24 mouse cellular contexts compared by ENCODE assay signal in genomic region chr7:31070324-31070723, GRCm38 (mm10). TPM values are rescaled to one million over a fixed set of nuclear protein-coding genes. Genes with fewer than 3 reads are reported as not detected.
DNase-seq lines count a peak whose midpoint lies in the region; ATAC-seq lines count a peak whose summit lies in the region.
"Had no signal": no experiment of that assay in that cellular context is flagged by ENCODE, and none has a peak within 500 bp of the region (broad histone marks: within the 10 kb centered on the region; RNA-seq: fewer than 3 reads in every experiment).

No protein-coding gene starts in this region.

- H3K4me2 ChIP-seq in hindbrain, embryonic 12.5 days (replicated peaks), result no peak overlapping the region
- H3K4me2 ChIP-seq: forebrain, embryonic 13.5 days; hindbrain, embryonic 15.5 days had no signal

- peaks cover 35% of the 10 kb centered on the region for H3K4me1 ChIP-seq in hindbrain, embryonic 10.5 days (replicated peaks)
- peaks cover 13% of the 10 kb centered on the region for H3K4me1 ChIP-seq in hindbrain, embryonic 12.5 days
- peaks cover 4% of the 10 kb centered on the region; the same call in 1 of the 2 replicates for H3K4me1 ChIP-seq in megakaryocyte, embryonic 14.5 days
- H3K4me1 ChIP-seq: hindbrain, embryonic 15.5 days had no signal

- peak overlapping the region; percentile 8; the same call in 1 of the 2 replicates for H3K27ac ChIP-seq in hindbrain, embryonic 10.5 days
- H3K27ac ChIP-seq in hindbrain, embryonic 12.5 days, result no peak overlapping the region
- H3K27ac ChIP-seq: forebrain, embryonic 10.5 days; forebrain, embryonic 13.5 days; heart, adult 2 months; heart, embryonic 10.5 days; hindbrain, embryonic 15.5 days had no signal

- no peak overlapping the region for H3K9ac ChIP-seq in hindbrain, embryonic 12.5 days
- H3K9ac ChIP-seq: forebrain, embryonic 13.5 days; hindbrain, embryonic 15.5 days had no signal

- no peak for ATAC-seq in hindbrain, embryonic 12.5 days (ENCODE audit: low FRiP score)
- no peak for ATAC-seq in megakaryocyte, adult 5-6 weeks (ENCODE audit: poor library complexity, severe bottlenecking)
- ATAC-seq: activated CD4-positive, CD25-positive, alpha-beta regulatory T cell, adult 4 months; forebrain, embryonic 13.5 days; forebrain, embryonic 16.5 days; intestine, postnatal 0 days had no signal

- WGBS in hindbrain, embryonic 10.5 days, result 80% methylated on average over 6 of the region's 6 CpGs
- 85% methylated on average over 6 of the region's 6 CpGs for WGBS in hindbrain, embryonic 12.5 days

- no peaks in the 10 kb centered on the region for H3K36me3 ChIP-seq in hindbrain, embryonic 10.5 days
- no peaks in the 10 kb centered on the region for H3K36me3 ChIP-seq in hindbrain, embryonic 12.5 days
- H3K36me3 ChIP-seq in megakaryocyte, embryonic 14.5 days (replicated peaks; ENCODE audit: low read length), result no peaks in the 10 kb centered on the region
- H3K36me3 ChIP-seq: forebrain, embryonic 10.5 days; heart, embryonic 10.5 days; hindbrain, embryonic 15.5 days had no signal

- H3K9me3 ChIP-seq in hindbrain, embryonic 10.5 days, result no peaks in the 10 kb centered on the region
- no peaks in the 10 kb centered on the region for H3K9me3 ChIP-seq in hindbrain, embryonic 12.5 days (replicated peaks)
- H3K9me3 ChIP-seq in megakaryocyte, embryonic 14.5 days, result peaks cover 6% of the 10 kb centered on the region
- H3K9me3 ChIP-seq: forebrain, embryonic 10.5 days; forebrain, embryonic 13.5 days; heart, embryonic 10.5 days; hindbrain, embryonic 15.5 days had no signal

- no peak overlapping the region for H3K4me3 ChIP-seq in hindbrain, embryonic 10.5 days
- no peak overlapping the region for H3K4me3 ChIP-seq in hindbrain, embryonic 12.5 days
- peak overlapping the region; percentile 10 for H3K4me3 ChIP-seq in megakaryocyte, embryonic 14.5 days (replicated peaks)
- H3K4me3 ChIP-seq: forebrain, embryonic 10.5 days; forebrain, embryonic 13.5 days; heart, adult 2 months; heart, embryonic 10.5 days; hindbrain, embryonic 15.5 days had no signal

- peak; percentile 57 for DNase-seq in cerebellum, adult 9-10 months
- DNase-seq in cerebellum, adult 8-10 months, result no peak
- peak; percentile 56 to 64 for DNase-seq in cerebellum, postnatal 25 days
- DNase-seq in cerebellum, adult 11-12 months, result no peak
- DNase-seq in hindbrain, embryonic 10.5 days (ENCODE audit: low spot score), result no peak
- DNase-seq: adrenal gland, adult 8-10 months; adrenal gland, postnatal 25 days; gastrocnemius, postnatal 10 days; gastrocnemius, postnatal 36 days; heart, adult 2 months; heart, postnatal 36 days had no signal

- H3K27me3 ChIP-seq in hindbrain, embryonic 10.5 days (ENCODE audit: insufficient read depth, poor library complexity, severe bottlenecking), result no peaks in the 10 kb centered on the region
- H3K27me3 ChIP-seq in hindbrain, embryonic 12.5 days, result no peaks in the 10 kb centered on the region; the same call in 1 of the 2 replicates
- peaks cover 70% of the 10 kb centered on the region for H3K27me3 ChIP-seq in megakaryocyte, embryonic 14.5 days (replicated peaks)
- H3K27me3 ChIP-seq: forebrain, embryonic 13.5 days; hindbrain, embryonic 15.5 days had no signal

RNA-seq across cellular contexts. Expression of gene Fxyd3, which starts 6.2 kb away (rescaled TPM):
- polyA plus RNA-seq in hindbrain, embryonic 10.5 days (2016; fragmentation: Nextera tagmentation; extraction: Ambion mirVana), result 7.9 and 10.8 TPM in 2 replicates
- polyA plus RNA-seq in hindbrain, embryonic 12.5 days (2016; fragmentation: Nextera tagmentation; extraction: Ambion mirVana), result 5.5 and 12.3 TPM in 2 replicates
- not detected in 2 replicates for polyA plus RNA-seq in megakaryocyte, embryonic 14.5 days (2012; ENCODE audit: insufficient read depth, low replicate concordance)
- not detected in 2 replicates for total RNA-seq in megakaryocyte, adult 5-6 weeks (2015)
- total RNA-seq in megakaryocyte, adult 5-6 weeks (2017), result not detected in 2 replicates
- total RNA-seq: granulocyte monocyte progenitor cell, adult 5-6 weeks had no signal
- polyA plus RNA-seq: activated CD4-positive, CD25-positive, alpha-beta regulatory T cell, adult 4 months; forebrain, embryonic 13.5 days had no signal

RNA-seq across cellular contexts. Expression of gene Lgi4, which starts 11.2 kb away (rescaled TPM):
- polyA plus RNA-seq in hindbrain, embryonic 10.5 days (2016; fragmentation: Nextera tagmentation; extraction: Ambion mirVana), result 2.3 and 6.3 TPM in 2 replicates
- polyA plus RNA-seq in hindbrain, embryonic 12.5 days (2016; fragmentation: Nextera tagmentation; extraction: Ambion mirVana), result 2.1 TPM in 2 replicates
- polyA plus RNA-seq in megakaryocyte, embryonic 14.5 days (2012; ENCODE audit: insufficient read depth, low replicate concordance), result 0.23 and 0.67 TPM in 2 replicates
- total RNA-seq in megakaryocyte, adult 5-6 weeks (2015), result 0.13 TPM in 1 of 2 replicates, not detected in the other
- 0.07 TPM in 1 of 2 replicates, not detected in the other for total RNA-seq in megakaryocyte, adult 5-6 weeks (2017)
- total RNA-seq: granulocyte monocyte progenitor cell, adult 5-6 weeks had no signal
- polyA plus RNA-seq: heart, embryonic 14.5 days had no signal

RNA-seq across cellular contexts. Expression of gene Fxyd1, which starts 13.3 kb away (rescaled TPM):
- 14.0 and 17.1 TPM in 2 replicates for polyA plus RNA-seq in hindbrain, embryonic 10.5 days (2016; fragmentation: Nextera tagmentation; extraction: Ambion mirVana)
- polyA plus RNA-seq in hindbrain, embryonic 12.5 days (2016; fragmentation: Nextera tagmentation; extraction: Ambion mirVana), result 25.3 and 34.7 TPM in 2 replicates
- polyA plus RNA-seq in megakaryocyte, embryonic 14.5 days (2012; ENCODE audit: insufficient read depth, low replicate concordance), result not detected in 2 replicates
- total RNA-seq in megakaryocyte, adult 5-6 weeks (2015), result 0.46 TPM in 1 of 2 replicates, not detected in the other
- not detected in 2 replicates for total RNA-seq in megakaryocyte, adult 5-6 weeks (2017)
- total RNA-seq: ES-E14; granulocyte monocyte progenitor cell, adult 5-6 weeks had no signal
- polyA plus RNA-seq: activated CD4-positive, CD25-positive, alpha-beta regulatory T cell, adult 4 months had no signal

RNA-seq across cellular contexts. Expression of gene Fxyd7, which starts 19.1 kb away (rescaled TPM):
- 1.4 and 7.6 TPM in 2 replicates for polyA plus RNA-seq in hindbrain, embryonic 10.5 days (2016; fragmentation: Nextera tagmentation; extraction: Ambion mirVana)
- 26.3 and 29.8 TPM in 2 replicates for polyA plus RNA-seq in hindbrain, embryonic 12.5 days (2016; fragmentation: Nextera tagmentation; extraction: Ambion mirVana)
- 1.0 TPM in 1 of 2 replicates, not detected in the other for polyA plus RNA-seq in megakaryocyte, embryonic 14.5 days (2012; ENCODE audit: insufficient read depth, low replicate concordance)
- total RNA-seq in megakaryocyte, adult 5-6 weeks (2015), result not detected in 2 replicates
- 0.51 TPM in 1 of 2 replicates, not detected in the other for total RNA-seq in megakaryocyte, adult 5-6 weeks (2017)
- total RNA-seq: ES-E14; granulocyte monocyte progenitor cell, adult 5-6 weeks had no signal
- polyA plus RNA-seq: activated CD4-positive, CD25-positive, alpha-beta regulatory T cell, adult 4 months had no signal

RNA-seq across cellular contexts. Expression of gene Fxyd5, which starts 28.0 kb away (rescaled TPM):
- polyA plus RNA-seq in hindbrain, embryonic 10.5 days (2016; fragmentation: Nextera tagmentation; extraction: Ambion mirVana), result 11.6 and 14.7 TPM in 2 replicates
- polyA plus RNA-seq in hindbrain, embryonic 12.5 days (2016; fragmentation: Nextera tagmentation; extraction: Ambion mirVana), result 9.6 and 10.4 TPM in 2 replicates
- polyA plus RNA-seq in megakaryocyte, embryonic 14.5 days (2012; ENCODE audit: insufficient read depth, low replicate concordance), result 2,043 and 2,688 TPM in 2 replicates
- total RNA-seq in megakaryocyte, adult 5-6 weeks (2015), result 1,077 and 1,092 TPM in 2 replicates
- total RNA-seq in megakaryocyte, adult 5-6 weeks (2017), result 807 and 874 TPM in 2 replicates

Comparison
In these comparisons a context has a peak if more than half of its experiments do, and no peak if none do; other contexts are left out.
1. DNase-seq: peak in cerebellum, adult 9-10 months (single experiment) and cerebellum, postnatal 25 days (2 of 2); none in cerebellum, adult 8-10 months (single experiment), cerebellum, adult 11-12 months (single experiment) and hindbrain, embryonic 10.5 days (single experiment).
2. RNA of gene Fxyd1, which starts 13.3 kb away (polyA plus RNA-seq): 25.3 to 34.7 TPM in hindbrain, embryonic 12.5 days and 14.0 to 17.1 TPM in hindbrain, embryonic 10.5 days; not detected in megakaryocyte, embryonic 14.5 days; every median in the first group is over 10 times any median in the second.